Mouse (Mus musculus) retina, postnatal 1 day (tissue): ENCODE measurements around the gene Wdr59.
A peak's percentile ranks its signal among the peaks of the same experiment; 100 is the strongest.

Experiments used
- DNase-seq: peaks from one replicate; pipeline ENCODE4 v3.0.0-alpha.2; 2012

Gene Wdr59

DNA sequence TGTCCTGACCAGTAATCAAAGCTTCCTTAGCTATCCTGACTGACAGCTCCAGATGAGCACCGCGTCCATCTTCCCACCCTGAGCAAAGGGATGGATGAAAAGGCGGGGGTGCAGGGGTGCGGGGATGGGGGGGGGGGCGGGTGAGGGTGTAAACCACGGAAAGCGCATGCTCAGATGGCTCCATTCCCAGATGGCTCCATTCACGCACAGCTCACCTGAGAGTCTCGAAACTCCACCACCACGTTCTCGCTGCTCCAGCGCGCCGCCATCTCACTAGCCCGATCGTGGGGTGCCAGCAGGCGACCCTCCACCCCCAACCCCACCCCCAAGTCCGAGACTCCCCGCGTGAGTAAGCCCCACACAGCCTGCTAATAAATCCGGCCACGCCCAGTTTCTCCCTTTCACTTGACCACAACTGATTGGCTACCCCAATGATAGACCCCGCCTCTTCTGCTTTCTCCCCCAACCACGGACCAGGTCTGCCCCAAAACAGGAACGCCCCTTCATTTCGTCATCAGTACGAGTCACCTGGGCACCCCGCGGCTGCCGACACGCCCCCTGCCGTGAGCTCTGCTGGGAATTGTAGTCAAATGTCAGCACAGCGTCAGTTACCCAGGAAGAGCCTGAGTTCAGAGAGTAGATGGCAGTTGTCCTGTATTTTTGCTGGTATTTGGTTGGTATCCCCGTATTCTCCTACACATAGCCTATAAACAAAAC lies at the start of gene Wdr59:
TSS of gene Wdr59 (minus strand) at position 380 of the 717 bp plus-strand sequence.
- DNase-seq = peak; percentile 99

DNA sequence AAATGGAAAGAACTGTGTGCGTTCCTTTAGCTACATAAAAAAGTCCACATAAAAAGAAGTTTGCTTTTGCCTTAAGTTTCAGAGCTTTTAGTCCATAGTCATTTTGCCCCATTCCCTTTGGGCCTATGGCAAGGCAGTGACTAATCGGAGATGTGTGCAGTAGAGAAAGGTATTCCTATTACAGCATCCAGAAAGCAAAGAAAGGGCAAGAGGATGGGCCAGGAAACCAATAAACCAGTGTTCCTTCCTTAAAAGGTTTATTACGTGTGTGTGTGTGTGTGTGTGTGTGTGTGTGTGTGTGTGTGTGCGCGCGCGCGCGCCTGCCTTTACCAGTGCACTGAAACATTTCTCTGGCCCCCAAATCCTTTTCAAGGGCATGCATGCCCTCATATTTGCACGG lies 49.8 kb upstream of the Wdr59 start:
- no peak for DNase-seq

DNA sequence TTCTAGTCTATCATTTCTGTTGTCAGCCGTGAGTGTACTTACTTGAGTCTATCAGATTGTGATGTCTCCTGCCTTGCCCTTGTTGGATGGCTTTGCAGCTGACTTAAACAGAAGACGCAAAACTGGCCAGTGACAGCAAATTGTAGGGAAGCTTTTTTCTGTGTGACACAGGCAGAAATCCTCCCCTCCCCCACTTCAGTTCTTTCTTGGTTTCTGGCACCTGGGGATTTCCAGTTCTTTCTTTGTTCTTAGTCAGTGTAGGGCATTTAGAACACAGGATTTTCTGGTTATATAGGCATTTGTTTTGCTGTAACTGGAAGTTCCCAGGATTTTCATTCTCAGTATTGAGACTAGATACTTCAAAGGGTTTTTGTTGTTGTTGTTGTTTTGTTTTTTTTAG lies 48.5 kb upstream of the Wdr59 start:
- DNase-seq = no peak

DNA sequence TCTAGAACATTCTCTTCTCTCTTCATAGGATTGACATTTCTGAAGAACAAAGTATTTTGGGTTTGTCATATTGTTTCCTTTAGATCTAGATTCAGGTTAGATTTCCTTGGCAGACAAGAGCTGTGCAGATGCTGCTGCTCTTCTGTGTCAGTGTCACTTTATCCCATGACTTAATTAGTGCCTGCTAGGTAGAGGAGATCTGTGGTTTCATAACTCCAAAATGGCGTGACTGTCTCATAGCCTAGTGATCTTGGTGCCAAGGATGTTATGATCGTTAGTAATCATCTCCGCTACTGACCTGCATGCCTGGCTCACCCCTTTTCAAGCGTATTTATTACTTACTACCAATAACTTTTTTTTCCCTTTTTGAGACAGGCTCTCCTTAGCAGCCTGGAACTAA lies 48.0 kb upstream of the Wdr59 start:
- no peak for DNase-seq

DNA sequence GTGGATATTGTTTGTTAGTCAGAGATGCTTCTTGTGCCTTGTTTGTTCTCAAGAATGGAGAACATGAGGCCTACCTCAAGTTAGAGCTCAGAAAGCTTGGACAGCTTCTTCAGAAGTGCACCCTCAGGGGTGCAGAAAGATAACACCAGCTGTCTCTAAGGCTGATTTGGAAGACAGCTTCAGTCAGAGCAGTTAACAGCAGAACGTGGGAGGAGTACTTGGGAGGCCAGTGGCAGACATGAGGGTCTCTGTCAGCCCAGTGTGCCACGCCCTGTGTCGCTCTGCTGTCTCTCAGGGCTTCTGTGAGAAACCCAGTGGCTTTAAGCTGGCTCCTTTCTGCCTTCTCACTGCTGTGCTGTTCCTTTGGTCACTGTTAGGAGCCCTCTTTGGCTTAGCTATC lies 46.1 kb upstream of the Wdr59 start:
- no peak for DNase-seq

DNA sequence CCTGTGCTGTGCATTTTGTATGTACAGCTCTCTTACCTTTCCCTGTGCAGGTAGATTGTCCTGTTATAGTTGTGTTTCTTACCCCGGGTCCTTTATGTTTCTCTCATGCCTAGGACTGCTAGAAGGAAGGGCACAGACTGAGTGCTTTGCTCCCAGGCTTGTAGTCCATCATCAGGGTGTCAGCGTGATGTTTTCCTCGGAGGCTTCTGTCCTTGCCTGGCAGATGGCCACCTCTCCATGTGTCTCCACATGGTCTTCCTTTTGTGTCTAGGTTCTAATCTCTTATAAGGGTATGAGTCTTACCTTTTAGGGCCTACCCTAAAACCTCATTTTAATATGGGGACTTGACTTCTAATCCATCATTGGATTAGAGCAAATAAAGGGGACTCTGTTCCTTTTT lies 45.7 kb upstream of the Wdr59 start:
- no peak for DNase-seq

DNA sequence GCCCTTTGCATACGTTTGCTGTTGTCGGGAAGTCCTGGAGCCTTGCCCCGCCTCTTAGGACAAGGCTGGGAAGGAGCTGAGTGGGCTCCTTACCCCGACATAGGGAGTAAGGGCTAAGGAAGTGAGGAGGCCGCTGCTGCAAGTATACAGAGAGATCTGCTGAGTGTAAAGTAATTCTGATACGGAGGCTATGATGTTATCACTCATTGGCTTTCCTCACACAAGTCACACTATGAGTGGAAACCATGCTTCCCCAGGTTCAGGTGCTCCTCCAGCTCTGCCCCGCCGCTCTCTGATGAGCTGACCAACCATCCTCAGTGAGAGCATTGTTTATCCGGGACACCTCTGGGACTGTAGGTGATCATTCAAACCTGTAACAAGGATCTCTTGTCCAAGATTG lies 44.4 kb upstream of the Wdr59 start:
- no peak for DNase-seq

DNA sequence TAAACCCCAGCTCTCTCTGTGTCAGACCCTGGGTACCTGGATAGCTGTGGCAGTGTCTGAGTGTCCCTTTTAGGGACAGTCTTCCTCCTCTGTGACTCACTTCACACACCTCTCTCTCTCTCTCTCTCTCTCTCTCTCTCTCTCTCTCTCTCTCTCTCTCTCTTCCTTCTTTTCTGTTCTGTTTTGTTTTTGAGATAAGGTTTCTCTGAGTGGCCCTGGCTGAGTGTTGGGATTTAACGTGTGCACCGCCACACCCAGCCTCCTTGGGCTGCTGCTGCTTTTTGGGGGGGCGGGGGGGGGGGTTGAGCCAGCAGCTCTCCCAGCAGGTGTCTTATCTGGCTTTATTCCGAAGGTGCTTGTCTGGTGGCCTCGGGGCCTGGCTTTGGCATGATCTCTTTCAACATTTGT lies 43.9 kb upstream of the Wdr59 start:
- DNase-seq = no peak

DNA sequence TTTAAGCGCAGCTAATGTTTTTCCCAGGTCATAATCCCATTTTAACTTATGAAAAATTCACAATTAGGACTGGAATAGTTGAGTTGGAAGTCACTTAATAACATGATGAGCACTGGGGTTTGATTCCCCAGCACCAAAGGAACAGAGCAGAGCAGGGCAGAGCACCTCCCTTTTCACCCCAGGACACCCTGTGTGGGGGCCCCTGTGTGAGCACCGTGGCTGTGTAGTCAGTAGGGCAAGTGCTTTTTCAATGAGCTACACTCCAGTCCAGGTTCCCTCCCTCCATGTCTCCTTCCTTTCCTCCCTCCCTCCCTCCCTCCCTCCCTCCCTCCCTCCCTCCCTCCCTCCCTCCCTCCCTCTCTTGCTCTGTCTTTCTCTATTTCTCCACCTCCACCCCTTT lies 42.2 kb upstream of the Wdr59 start:
- no peak for DNase-seq

DNA sequence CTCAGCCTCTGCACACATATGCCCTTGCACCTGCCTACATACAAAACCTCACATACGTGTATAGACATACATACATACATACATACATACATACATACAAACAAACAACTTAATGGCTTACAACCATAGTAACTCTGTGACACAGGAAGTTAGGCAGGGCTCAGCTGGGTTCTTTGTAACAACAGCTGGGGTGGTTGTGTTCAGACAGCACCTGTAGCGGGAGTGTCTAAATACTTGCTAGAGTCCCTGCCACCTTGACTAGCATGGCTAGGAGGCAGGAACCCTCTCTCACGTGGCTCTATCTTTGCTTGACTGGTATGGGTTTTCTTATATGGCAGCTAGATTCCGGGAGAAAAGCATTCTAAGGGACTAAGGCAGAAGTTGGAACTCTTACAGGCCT lies 41.8 kb upstream of the Wdr59 start:
- no peak for DNase-seq

DNA sequence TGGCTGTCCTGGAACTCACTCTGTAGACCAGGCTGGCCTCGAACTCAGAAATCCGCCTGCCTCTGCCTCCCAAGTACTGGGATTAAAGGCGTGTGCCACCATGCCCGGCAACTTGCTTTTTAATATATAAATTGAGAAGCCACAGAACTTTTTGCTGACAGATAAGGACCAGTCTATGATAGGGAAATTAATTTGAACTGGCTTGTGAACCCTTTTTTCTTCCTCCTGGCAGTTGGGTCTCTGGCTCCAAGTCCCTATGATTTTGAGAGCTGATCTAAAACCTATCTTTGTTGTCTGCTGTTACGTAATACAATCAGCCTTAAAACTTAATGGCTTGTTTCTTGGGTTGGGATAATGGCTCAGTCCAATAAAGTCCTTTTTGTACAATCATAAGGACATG lies 41.2 kb upstream of the Wdr59 start:
- DNase-seq = no peak

DNA sequence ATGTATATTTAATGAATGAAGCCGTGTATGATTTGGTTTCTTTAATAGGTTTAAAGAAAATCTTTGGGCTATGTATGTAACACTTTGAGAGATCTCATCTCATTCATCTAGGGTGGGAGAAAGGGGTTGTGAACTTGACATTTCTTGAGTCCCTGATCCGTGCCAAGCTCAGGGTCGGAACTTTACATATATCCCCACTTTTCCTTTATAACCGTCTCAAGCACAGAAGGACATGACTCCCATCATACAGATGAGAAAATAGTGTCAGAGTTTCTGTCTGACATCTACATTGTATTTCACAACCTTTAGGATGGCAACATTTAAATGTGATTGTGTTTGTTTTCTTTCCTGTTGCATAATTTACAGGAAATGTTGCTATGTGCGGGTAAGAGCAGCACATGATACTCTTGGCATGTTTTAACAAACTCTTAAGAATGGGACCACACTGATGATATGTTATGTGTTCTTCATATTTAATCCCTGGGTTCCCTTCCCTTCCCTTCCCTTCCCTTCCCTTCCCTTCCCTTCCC lies 40.4 kb upstream of the Wdr59 start:
- no peak for DNase-seq

DNA sequence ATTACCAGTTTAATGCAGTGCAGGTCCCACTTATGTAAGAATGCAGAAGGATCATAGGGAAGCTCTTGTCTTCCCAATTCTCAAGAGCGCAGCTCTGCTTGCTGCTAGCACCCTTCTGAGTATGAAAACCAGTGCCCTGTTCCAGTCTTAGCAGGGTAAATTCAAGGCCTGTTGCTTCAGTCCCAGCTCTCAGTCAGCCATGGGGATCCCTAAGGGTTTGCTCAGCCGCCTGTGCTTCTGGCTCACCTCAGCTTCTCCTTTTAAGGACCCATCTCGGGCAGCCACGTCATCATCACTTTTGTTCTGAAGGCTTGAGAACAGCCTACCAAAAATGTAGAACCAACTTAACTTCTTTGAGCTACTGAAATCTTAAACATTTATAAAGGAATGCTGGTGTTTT lies 39.9 kb upstream of the Wdr59 start:
- no peak for DNase-seq

DNA sequence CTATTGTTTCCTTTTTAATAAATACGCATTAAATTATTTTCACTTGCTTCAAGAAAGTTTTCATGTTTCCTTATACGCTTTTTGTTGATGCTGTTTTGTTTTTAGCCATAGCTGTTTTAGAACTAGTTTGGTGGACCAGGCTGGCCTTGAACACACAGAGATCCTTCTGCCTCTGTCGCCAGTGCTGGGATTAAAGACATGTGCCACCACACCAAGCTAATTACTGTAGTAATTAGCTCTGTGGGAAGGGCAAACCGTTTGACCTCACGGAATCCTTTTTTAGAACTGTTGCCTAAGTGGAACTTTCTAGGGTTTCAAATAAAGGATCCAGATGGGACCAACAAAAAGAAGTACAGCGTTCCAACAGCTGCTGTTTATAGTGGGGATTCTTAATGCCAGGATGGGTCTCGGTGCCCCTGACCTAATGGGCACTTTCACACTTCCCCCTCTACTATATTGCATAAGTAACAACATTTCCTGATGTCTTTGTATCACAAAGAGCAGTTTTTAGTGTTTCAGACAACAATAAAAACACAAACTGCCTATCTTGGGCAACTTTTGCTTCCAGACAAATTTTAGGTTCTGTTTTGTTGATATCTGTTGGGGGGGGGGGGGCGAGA lies 29.7 kb upstream of the Wdr59 start:
- DNase-seq = no peak

DNA sequence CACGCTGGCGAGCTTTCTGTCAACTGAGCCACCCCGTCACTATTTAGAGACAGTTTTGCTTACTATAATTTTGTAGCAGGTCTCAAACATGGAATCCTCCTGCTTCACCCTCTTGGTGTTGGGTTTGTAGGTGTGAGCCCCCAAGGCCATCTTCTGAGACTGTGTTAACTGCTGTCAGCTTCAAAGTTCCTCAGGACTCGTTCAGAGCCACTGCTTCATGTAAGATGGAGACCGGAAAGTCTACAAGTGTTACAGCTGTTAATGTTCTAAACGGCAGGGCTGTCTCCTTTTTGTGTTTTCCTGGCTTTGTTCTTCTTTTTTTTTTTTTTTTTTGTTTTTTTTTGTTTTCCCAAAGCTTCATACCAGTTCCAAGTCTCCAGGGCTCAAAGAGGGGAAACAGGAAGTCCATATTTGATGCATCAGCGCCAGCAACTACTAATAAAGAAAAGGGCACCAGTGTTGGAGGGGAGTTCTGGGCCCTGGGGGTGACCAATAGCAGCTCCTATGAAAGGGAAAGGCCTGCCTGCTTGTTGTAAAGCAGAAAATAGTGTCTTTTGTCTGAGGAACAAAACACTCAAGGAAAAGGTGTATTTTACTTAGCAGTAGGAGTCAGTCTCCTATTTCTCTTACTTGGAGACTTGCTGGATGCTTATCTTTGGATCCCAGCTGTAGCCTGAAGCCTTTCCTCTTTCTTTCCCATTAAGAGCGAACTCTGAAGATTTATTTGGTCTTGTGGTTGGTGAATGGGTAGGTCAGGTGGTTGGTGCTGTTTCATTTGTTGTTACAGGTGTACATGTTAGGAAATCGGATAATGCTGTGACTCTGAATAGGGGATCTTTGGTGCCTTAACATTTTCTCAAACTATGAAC lies 28.3 kb upstream of the Wdr59 start:
- DNase-seq = no peak

DNA sequence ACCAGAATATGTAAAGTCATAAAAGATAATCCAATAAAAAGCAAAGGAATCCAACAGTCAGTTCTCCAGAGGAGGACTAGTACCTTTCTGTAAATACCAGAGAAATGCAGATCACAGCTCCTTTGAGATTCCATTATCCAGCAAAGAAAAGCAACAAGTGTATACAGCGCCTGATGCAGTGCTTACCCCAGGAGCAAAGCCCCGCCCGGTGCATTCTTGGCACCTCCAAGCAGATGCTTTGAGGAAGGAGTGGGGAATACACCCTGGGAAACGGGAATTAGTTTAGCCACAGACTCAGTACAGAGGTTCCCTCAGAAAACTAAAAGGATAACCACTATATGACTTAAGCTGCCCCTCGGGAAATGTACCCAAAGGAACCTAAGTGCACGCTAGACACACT lies 26.3 kb upstream of the Wdr59 start:
- DNase-seq = no peak

DNA sequence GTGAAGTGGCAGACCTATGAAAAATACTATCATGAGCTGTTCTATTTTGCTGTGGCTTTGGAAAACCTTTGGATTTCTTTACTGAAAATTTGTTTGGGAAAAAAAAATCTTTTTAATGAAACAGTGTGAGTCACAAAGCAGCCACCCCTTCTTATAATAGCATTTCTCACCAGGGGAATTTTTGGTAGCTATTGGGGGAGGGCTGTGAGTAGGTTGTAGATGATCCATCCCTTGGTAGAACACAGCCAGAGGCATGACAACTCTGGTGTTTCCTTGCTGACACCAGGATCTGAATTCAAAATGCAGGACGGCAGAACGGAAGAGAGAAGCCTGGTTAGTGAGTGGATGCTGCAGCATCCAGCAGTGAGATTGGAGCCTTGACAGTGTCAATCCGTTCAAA lies 25.3 kb upstream of the Wdr59 start:
- DNase-seq = no peak

DNA sequence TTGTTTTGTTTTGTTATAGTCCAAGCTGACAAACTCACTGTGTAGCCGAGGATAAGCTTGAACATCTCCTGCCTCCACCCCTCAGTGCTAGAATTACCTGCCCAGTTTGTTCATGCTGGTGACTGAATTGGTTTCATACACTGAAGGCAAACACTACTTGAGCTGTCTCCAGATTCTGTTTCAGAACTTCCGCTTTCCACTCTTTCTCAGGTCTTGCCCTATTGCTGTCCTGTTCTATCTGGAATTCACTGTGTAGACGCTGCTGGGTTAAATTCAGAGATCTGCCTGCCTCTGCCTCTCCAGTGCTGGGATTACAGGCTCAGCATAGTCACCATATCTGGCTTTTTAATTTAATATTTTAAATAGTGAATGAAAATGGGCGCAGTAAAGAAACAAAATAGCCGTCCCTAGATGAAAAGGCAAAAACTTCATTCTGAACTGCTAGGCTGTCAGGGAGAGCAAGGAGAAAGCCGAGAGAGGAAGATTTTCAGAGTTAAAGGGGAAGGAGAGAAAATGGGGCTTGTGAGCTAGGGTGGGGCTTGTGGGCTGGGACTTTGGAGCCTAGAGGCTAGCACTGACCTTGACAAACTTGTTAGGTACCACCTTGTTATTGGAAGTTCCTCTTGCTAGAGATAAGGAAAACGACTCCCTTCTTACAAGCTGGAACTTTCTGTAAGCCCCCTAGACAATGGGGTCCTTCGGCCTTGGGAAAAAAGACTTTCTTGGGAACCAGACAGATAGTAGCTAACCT lies 23.7 kb upstream of the Wdr59 start:
- no peak for DNase-seq

DNA sequence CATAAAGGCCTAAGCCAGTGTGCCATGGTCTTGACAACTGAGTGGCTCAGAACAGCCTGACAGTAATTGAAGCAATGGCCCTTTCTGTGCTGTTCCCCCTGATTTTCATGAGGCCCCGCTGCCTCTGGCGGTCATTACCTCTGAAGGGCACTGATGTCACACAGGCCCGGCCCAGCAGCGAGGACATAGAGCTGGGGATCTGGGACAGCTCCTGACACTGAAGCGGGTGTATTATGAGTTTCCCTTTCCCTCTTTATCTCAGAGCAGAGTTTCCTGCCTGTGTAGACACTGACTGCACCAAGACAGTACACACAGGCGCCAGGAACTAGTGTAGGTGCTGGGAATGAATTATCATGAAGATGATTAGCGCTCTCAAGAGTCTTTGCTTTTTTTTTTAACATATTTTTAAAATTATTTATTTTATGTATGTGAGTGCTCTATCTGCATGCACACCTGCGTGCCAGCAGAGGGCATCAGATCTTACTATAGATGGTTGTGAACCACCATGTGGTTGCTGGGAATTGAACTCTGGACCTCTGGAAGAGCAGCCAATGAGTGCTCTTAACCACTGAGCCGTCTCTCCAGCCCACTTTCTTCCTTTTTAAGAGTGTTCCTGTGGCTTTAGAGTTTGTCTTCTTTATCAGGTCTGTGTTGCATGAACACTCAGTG lies 22.0 kb upstream of the Wdr59 start:
- peak; percentile 60 for DNase-seq

DNA sequence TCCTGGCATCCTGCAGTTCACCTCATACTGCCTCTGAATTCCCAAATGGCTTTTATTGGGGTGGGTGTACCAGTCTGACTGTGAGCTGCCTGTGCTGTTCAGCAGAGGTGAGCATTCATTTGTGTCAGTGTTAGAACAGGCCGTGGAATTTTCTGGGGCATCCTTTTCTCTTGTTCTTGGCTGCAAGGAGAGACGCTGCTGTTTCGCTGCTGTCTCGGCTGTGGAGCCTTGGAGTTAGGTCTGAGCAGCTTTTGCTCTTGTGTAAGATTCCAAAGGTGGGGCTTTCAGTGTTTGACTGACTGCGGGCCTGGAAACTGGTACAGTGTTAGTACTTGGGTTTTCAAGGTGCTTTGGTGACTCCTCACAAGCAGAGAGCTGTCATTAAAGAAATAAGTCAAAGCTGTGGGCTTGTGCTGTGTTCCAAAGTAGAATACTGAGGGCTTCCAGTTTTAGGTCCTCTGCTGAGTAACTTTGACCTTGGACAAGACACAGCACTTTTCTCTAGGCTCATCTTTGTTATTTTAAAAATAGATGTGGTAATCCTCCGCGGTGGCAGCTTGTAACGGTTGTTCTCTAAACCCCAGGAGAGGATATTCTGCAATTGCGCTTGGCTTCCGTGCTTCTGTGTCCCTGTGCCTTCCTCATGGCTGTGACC lies 17.7 kb upstream of the Wdr59 start:
- DNase-seq = no peak

DNA sequence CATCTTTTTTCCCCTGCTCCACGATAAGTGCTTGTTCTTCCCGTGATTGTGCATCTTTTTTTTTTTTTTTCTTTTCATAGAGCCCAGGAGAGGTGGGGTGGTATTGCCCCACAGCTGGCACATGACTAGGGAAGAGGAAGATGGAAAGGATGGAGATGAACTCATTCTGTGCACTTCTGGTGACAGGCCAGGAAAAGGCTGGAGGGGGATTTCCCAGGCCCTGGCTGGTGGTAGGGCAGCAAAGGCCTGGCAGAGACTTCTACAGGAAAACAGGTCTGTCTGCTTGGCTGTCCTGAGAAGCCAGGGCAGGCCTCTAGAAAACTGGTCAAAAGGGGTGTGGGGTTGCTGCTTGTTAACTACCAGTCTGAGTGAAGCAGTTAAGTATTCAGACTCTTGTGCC lies 16.3 kb upstream of the Wdr59 start:
- DNase-seq = no peak

DNA sequence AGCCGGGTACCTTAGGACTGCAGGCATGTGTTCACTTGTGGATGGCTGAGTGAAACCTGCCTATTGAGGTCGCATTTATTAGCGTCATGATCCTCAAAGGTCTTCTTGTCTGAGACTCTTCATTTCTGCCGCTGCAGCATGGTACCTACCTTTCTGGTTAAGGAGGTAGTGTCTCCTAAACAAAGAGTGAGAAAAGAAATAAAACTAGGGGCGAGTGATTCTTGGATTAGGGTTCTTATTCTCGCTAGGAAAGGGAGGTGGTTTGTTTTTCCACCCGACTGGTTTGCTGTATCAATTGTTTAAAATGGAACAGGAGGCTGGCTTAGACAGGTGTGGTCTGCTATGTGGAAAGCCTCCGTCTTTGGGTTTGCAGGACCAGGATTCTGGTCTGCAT lies 15.9 kb upstream of the Wdr59 start:
- no peak for DNase-seq
